Mouse (Mus musculus): ENCODE measurements at regions not wholly inside any gene's neighbourhood (a gene's known extent, or its start where the extent isn't known, plus 50 kb on each side); places are given as distances from the start of the nearest gene placed in this dataset.
A peak's percentile ranks its signal among the peaks of the same experiment; 100 is the strongest.

DNA sequence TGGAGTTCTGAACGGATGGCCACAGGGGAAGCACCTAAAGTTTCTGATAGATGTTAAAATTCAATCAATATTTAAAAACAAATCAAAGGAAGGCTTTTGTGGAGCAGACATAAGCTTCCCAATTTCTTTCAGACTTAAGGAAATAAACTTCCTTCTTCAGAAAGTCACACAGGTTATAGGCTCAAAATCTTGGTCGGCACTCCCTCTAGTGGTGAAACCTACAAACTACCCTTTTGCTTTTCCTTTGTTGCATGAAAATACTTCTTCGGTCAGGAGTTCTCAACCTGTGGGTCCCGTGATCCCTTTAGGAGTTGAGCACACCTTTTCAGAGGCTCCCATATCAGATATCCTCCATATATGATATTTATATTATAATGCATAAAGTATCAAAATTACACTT, 205.7 kb upstream of the Hs3st1 start:
- Histone ChIP-seq H3K9ac (no peak overlapping the region), H3K4me1 (no peaks in the 10 kb centered on the region), H3K27me3 (replicated peaks) (no peaks in the 10 kb centered on the region), H3K9me3 (no peaks in the 10 kb centered on the region), H3K27ac (replicated peaks) (no peak overlapping the region), H3K36me3 (no peaks in the 10 kb centered on the region), H3K4me3 (no peak overlapping the region), H3K4me2 (no peak overlapping the region)
- ATAC-seq (ENCODE audit: extremely low read depth, insufficient number of reproducible peaks, low FRiP score, low TSS enrichment): no peak
- 27% methylated on average over 4 of the region's 4 CpGs for WGBS

DNA sequence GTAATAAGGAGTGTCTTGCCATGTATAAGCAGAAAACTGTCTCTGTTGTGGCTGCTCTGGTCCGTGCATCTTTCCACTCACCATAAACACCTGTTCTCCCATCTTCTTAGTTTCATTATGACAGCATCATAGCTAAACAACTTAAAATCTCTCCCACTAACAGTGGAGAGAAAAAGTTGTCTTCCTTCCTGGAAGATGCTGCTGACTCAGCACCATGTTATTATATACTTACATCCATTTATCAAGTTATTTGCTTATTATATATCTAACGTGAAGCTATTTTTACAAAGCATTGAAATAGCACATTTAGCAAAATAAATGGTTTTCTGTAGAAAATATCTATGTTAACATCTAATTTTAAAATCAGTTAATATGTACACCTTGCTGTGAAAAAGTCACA, 180.3 kb upstream of the Hs3st1 start:
- no peak overlapping the region for H3K4me3 ChIP-seq
- no peaks in the 10 kb centered on the region for H3K27me3 ChIP-seq (replicated peaks)
- H3K36me3 ChIP-seq: no peaks in the 10 kb centered on the region
- no peak for ATAC-seq (ENCODE audit: extremely low read depth, insufficient number of reproducible peaks, low FRiP score, low TSS enrichment)
- no peaks in the 10 kb centered on the region for H3K4me1 ChIP-seq
- H3K9me3 ChIP-seq: no peaks in the 10 kb centered on the region
- WGBS: 67% methylated on average over 2 of the region's 2 CpGs
- no peak overlapping the region for H3K4me2 ChIP-seq
- no peak overlapping the region for H3K9ac ChIP-seq
- no peak overlapping the region for H3K27ac ChIP-seq (replicated peaks)

DNA sequence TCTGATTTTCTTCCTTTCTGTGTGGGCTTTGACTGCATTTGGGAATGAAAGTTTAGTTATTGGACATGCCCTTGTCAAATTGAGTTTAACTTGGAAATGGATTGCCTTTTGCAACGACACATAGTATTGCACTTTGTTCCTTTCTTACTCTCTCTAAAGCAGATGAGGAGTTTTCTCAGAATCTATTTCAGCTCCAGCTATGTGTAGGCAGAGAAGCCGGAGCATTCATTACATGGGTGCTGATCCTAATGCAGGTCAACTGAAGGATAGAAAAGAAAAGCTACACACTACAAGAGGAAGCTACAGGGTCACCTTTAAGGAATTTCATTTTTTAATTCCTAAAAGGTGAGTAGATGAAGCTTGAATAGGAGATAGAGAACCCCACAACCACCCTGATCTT, 176.6 kb upstream of the Hs3st1 start:
- no peak for ATAC-seq (ENCODE audit: extremely low read depth, insufficient number of reproducible peaks, low FRiP score, low TSS enrichment)
- no peaks in the 10 kb centered on the region for H3K4me1 ChIP-seq
- no peaks in the 10 kb centered on the region for H3K27me3 ChIP-seq (replicated peaks)
- H3K9me3 ChIP-seq: no peaks in the 10 kb centered on the region
- no peak overlapping the region for H3K27ac ChIP-seq (replicated peaks)
- no peak overlapping the region for H3K4me2 ChIP-seq
- no peak overlapping the region for H3K9ac ChIP-seq
- H3K36me3 ChIP-seq: no peaks in the 10 kb centered on the region
- H3K4me3 ChIP-seq: no peak overlapping the region
- 78% methylated on average over 2 of the region's 2 CpGs for WGBS

DNA sequence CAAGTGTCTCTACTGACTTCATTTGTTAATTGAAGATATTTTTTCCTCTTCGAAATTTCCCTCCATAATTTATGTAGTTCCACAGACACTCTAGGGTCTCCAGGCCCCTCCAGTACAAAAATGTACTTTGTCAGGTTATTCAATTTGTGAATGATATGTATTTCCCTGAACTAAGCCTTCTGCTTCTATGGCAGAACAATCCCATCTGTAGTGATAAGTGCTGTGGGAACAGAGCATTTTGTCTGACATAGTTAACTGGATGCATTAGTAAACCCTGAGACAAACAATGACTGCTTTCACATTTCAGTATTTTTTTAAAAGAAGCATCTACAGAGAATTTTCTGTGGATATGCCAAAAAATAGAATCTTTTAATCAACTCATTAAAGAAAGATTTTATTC, 154.1 kb upstream of the Hs3st1 start:
- H3K27me3 ChIP-seq (replicated peaks): no peaks in the 10 kb centered on the region
- no peak for ATAC-seq (ENCODE audit: extremely low read depth, insufficient number of reproducible peaks, low FRiP score, low TSS enrichment)
- no peaks in the 10 kb centered on the region for H3K36me3 ChIP-seq
- H3K4me1 ChIP-seq: no peaks in the 10 kb centered on the region
- no peak overlapping the region for H3K4me2 ChIP-seq
- WGBS: 68% methylated on average over 1 of the region's 1 CpGs
- no peak overlapping the region for H3K27ac ChIP-seq (replicated peaks)
- no peaks in the 10 kb centered on the region for H3K9me3 ChIP-seq
- no peak overlapping the region for H3K4me3 ChIP-seq
- H3K9ac ChIP-seq: no peak overlapping the region

DNA sequence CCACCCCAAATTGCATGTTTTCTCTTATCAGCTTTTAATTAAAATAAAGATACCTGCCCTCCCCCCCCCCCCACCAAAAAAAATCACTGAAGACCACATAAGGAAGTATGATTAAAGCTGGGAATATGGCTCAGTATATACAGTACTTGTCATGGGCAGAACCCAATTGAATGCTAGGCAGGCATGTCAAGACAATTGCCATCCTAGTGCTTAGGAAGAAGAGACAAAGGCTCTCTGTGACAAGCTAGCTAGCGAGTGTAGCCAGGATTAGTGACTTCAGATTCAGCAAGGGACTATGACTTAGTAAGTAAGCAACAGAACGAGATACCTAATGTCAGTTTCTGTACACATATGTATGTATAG, 116.4 kb upstream of the Hs3st1 start:
- Histone ChIP-seq H3K9ac (no peak overlapping the region), H3K27ac (replicated peaks) (no peak overlapping the region), H3K4me3 (no peak overlapping the region), H3K9me3 (no peaks in the 10 kb centered on the region), H3K27me3 (replicated peaks) (no peaks in the 10 kb centered on the region), H3K4me1 (no peaks in the 10 kb centered on the region), H3K36me3 (no peaks in the 10 kb centered on the region), H3K4me2 (no peak overlapping the region)
- no peak for ATAC-seq (ENCODE audit: extremely low read depth, insufficient number of reproducible peaks, low FRiP score, low TSS enrichment)
- WGBS: 74% methylated on average over 2 of the region's 2 CpGs

DNA sequence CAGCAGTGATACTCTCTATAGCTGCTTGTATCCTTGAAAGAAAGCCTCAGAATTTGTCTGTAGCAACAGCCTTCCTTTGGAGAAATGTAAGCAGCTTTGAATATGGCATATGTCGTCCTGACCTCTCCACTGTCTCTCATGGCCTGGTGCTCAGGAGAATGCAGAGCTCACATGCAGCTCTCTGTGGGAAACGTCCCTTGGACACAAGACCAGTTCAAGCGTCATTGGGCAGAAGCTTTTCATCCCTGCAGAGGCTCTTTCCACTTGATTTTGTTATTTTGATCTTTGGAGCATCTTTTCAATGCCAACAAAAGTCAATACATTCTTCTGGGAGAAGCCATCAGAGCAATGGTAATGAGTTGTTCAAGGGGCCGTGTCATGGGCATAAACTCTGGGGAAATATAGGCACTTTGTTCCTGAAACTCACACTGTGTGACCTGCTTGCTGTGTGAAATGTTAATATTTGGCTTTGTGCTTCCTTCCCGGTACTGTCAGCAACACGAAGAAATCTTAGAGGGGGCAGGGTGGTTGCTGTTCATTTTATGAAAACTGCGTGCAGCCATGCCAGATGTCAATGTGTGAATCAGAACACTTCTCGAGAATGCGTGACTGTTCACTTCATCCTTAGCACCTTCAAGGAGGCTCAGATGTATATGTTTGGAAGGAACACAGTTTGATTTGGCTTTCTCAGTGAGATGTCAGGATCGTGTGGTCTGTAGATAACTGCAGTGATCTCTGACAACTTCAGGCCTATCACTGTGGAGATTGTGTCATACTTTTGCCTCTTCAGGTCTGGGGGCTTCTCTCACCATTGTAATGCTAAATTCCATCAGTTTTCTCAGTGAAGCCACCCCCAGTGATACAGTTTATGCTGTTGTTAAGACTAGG, 115.8 kb upstream of the Hs3st1 start:
- H3K36me3 ChIP-seq: no peaks in the 10 kb centered on the region
- H3K9me3 ChIP-seq: no peaks in the 10 kb centered on the region
- H3K4me1 ChIP-seq: no peaks in the 10 kb centered on the region
- WGBS: 70% methylated on average over 10 of the region's 10 CpGs
- no peak overlapping the region for H3K9ac ChIP-seq
- H3K27me3 ChIP-seq (replicated peaks): no peaks in the 10 kb centered on the region
- no peak overlapping the region for H3K4me2 ChIP-seq
- ATAC-seq (ENCODE audit: extremely low read depth, insufficient number of reproducible peaks, low FRiP score, low TSS enrichment): no peak
- no peak overlapping the region for H3K27ac ChIP-seq (replicated peaks)
- H3K4me3 ChIP-seq: no peak overlapping the region

DNA sequence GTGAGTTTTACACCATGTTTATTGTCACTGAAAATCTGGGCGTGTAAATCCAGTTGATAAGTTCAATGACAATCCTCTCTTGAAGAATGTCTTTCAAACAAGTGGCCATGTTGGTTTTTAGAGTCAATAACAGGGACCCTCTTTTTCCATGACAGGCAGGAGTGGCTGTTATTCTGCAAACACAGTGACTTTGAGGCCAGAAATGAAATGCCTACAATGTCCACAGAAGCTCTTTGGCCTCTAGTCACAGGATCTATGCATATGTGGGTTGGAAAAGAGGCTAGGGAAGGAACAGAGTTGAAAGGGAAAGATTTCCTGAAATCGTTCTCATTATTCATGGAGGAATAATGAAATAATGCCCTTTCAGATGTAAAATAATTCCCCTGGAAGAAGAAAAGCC, 101.9 kb upstream of the Hs3st1 start:
- H3K9me3 ChIP-seq: no peaks in the 10 kb centered on the region
- no peak overlapping the region for H3K9ac ChIP-seq
- no peaks in the 10 kb centered on the region for H3K36me3 ChIP-seq
- ATAC-seq (ENCODE audit: extremely low read depth, insufficient number of reproducible peaks, low FRiP score, low TSS enrichment): no peak
- WGBS: 56% methylated on average over 2 of the region's 2 CpGs
- no peaks in the 10 kb centered on the region for H3K27me3 ChIP-seq (replicated peaks)
- H3K4me1 ChIP-seq: no peaks in the 10 kb centered on the region
- no peak overlapping the region for H3K4me3 ChIP-seq
- no peak overlapping the region for H3K27ac ChIP-seq (replicated peaks)
- no peak overlapping the region for H3K4me2 ChIP-seq

DNA sequence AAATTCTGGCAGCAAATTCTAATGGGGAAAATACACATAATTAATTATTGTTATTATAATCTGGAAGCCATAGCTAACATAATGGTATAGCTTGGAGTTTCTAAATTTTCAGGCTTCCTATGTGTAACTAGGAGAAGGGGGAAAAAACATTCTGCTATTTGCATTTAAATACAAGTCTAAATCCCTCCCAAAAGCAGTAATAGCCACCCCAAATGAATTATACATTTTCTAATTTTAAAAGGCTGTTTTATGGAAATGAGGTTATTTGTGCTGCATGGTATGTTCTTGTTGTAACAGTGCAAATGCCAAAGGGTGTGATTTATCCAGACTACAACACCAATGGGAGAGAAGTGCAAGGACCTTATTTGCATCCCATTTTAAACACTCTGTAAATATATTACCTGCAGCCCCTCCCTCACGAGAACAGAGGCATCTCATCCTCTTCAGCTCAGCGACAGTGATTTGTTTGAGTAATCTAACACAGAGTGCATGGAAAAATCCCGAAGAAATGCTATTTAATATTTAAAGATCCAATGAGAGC, 101.4 kb upstream of the Hs3st1 start:
- Histone ChIP-seq H3K4me1 (no peaks in the 10 kb centered on the region), H3K27me3 (replicated peaks) (no peaks in the 10 kb centered on the region), H3K9ac (no peak overlapping the region), H3K36me3 (no peaks in the 10 kb centered on the region), H3K9me3 (no peaks in the 10 kb centered on the region), H3K4me2 (no peak overlapping the region), H3K4me3 (no peak overlapping the region), H3K27ac (replicated peaks) (no peak overlapping the region)
- ATAC-seq (ENCODE audit: extremely low read depth, insufficient number of reproducible peaks, low FRiP score, low TSS enrichment): no peak
- 65% methylated on average over 3 of the region's 3 CpGs for WGBS

DNA sequence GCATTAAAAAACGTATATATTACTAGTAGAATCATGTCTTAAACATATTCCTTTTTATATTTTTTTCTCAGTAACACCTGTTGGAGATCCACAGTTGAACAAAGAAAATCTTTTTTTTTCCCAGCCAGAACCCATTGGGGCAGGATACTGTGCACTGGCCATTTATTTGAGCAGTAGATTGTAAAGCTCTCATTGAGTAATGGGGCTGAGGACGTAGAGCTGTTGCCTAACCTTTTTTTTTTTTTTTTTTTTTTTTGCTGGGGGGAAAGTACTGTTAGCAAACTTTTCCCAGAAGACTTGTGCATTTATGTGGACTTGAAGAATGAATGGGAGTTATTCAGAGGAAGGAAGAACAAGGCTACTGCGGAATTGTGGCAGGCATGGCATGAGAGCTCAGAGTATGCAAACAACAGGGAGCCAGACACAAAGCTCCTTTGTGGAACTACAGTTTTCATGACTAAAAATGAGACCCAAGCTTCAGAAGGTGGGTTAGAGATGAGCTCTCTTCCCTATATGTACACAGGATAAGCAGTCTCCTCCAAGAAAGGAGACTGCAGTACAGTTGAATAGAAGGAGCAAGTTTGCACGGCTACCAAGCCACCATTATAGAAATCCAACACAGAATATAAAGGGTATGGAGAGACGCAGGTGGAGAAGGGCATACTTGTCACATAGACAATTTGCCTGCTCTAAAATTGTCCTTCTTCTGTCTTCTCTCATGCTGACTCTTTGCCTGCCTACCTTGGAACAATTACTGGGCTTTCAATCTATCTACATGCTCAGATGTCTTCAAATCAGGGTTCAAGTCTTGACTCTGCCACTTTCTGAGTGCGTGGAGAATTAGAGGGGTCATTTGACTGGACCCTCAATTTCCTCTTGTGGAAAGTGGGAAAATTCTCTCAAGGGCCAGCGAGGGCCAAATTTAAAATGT, 100.7 kb upstream of the Hs3st1 start:
- no peak overlapping the region for H3K4me3 ChIP-seq
- H3K4me2 ChIP-seq: no peak overlapping the region
- H3K36me3 ChIP-seq: no peaks in the 10 kb centered on the region
- ATAC-seq (ENCODE audit: extremely low read depth, insufficient number of reproducible peaks, low FRiP score, low TSS enrichment): no peak
- H3K27me3 ChIP-seq (replicated peaks): no peaks in the 10 kb centered on the region
- H3K9me3 ChIP-seq: no peaks in the 10 kb centered on the region
- H3K27ac ChIP-seq (replicated peaks): no peak overlapping the region
- no peaks in the 10 kb centered on the region for H3K4me1 ChIP-seq
- no peak overlapping the region for H3K9ac ChIP-seq
- 67% methylated on average over 7 of the region's 7 CpGs for WGBS

DNA sequence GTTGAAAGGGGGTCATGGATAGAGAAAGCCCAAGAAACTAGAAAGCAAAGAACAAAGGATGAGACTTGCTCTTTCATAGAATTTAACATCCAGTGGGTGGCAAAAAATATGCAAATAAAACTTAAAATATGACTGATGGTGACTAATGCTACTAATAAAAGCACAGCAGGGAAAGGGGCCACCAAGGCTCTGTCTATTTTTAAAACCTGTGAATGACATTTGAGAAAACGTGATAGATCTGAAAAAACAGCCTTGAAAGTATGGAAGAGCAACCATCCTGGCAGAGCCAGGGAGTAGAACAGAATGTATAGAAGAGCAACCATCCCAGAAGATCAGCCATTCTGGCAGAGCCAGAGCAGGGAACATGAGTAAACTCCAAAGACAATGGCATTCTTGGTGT, 91.9 kb upstream of the Hs3st1 start:
- no peak for ATAC-seq (ENCODE audit: extremely low read depth, insufficient number of reproducible peaks, low FRiP score, low TSS enrichment)
- Histone ChIP-seq H3K9ac (no peak overlapping the region), H3K4me2 (no peak overlapping the region), H3K27ac (replicated peaks) (no peak overlapping the region), H3K36me3 (no peaks in the 10 kb centered on the region), H3K27me3 (replicated peaks) (no peaks in the 10 kb centered on the region), H3K9me3 (no peaks in the 10 kb centered on the region), H3K4me1 (no peaks in the 10 kb centered on the region), H3K4me3 (no peak overlapping the region)
- 21% methylated on average over 1 of the region's 1 CpGs for WGBS

DNA sequence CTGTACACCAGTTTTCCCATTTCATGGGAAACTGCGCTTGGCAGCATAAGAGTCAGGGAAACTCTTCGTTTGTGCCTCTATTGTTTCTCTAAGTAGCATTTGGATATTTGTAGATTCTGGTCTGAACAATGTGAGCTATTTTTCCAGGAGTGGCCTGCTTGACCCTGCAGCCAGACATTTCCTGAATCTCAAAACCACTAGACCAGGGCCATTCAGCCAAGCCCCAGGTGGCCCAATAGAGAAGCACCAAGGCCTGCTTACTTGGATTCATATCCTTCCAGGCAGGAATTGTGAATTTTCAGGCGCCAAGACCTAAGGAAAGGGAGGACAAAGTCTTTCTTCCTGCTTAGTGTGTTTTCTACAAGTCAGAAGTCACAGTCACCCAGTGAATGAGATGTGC, 85.9 kb upstream of the Hs3st1 start:
- Histone ChIP-seq H3K4me1 (no peaks in the 10 kb centered on the region), H3K4me3 (no peak overlapping the region), H3K9me3 (no peaks in the 10 kb centered on the region), H3K27me3 (replicated peaks) (no peaks in the 10 kb centered on the region), H3K36me3 (no peaks in the 10 kb centered on the region), H3K27ac (replicated peaks) (peak overlapping the region; percentile 48; the same call in 1 of the 2 replicates), H3K9ac (no peak overlapping the region), H3K4me2 (no peak overlapping the region)
- no peak for ATAC-seq (ENCODE audit: extremely low read depth, insufficient number of reproducible peaks, low FRiP score, low TSS enrichment)
- WGBS: 52% methylated on average over 3 of the region's 3 CpGs
